Mouse (Mus musculus) thymus, postnatal 36 days (tissue): ENCODE results near the gene Gfod1.

Experiments
- DNase-seq, 2 experiments: peaks; one replicate each; pipeline ENCODE4 v3.0.0; 2022; ENCODE audit warnings: mixed read lengths in 2 of 2

Gfod1 gene

DNA sequence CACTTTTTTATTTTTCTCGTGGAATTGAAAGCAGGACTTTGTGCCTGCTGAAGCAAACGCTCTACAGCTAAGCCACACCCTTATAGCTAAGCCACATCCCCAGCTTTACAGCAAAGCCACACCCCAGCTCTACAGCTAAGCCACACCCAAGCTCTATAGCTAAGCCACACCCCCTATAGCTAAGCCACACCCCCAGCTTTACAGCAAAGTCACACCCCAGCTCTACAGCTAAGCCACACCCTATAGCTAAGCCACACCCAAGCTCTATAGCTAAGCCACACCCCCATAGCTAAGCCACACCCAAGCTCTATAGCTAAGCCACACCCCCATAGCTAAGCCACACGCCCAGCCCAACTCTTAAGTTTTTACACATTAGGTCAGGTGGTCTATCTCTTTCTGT is 42.7 kb downstream of the Gfod1 start:
- no peak for DNase-seq

DNA sequence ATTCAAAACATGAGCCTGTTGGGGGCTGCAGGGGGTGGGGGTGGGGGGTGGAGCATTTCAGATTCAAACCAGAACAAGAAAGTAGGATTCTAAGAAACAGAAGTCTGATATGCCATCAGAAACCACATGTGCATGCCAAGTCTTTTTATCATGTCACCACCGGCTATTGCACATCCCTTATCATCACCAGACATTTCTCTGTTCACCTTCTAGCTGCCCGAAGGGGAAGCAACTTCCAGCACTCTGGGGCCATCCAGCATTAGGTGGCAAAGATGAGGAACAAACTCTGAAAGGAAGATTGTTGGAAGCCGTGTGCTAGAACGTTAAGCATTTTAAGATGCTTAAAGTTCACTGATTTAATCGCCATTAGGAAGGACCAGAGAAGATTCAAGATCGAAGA is 43.2 kb downstream of the Gfod1 start:
- DNase-seq, result no peak

DNA sequence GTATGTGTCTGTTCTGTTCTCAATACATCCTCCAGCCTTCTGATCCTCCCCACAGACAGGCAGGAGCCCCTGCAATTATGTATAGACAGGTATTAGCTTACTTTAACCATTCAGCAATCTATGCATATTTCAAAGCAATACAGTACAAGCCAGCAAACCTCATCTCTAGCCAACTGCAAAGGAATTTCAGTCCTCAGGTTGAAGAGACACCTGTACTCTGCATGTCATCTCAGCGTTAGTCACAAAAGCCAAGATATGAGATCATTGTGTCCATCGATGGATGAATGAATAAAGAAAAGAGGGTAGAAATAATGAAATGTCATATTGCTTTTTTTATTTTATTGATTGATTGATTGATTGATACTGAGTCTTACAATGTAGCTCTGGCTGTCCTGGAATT is 47.5 kb downstream of the Gfod1 start:
- DNase-seq, result no peak

DNA sequence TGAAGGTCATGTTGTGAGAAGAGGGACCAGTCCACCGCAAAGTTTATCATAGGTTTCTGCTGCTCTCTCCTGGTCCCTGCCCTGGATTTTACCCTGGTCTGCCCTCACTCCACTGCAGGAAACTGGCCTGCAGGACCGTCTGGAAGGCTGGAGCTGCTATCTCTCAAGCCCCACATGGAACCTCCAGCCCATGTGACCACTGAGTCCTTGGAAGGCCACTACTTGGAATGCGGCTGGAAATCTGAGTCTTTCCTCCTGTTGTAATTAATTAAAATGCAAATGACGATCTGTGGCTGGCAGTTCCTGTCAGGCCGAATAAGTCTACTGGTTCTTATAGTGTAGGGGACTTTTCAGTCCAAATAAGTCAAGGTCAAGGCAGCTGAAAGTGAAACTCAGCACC is 50.4 kb downstream of the Gfod1 start:
- no peak for DNase-seq

DNA sequence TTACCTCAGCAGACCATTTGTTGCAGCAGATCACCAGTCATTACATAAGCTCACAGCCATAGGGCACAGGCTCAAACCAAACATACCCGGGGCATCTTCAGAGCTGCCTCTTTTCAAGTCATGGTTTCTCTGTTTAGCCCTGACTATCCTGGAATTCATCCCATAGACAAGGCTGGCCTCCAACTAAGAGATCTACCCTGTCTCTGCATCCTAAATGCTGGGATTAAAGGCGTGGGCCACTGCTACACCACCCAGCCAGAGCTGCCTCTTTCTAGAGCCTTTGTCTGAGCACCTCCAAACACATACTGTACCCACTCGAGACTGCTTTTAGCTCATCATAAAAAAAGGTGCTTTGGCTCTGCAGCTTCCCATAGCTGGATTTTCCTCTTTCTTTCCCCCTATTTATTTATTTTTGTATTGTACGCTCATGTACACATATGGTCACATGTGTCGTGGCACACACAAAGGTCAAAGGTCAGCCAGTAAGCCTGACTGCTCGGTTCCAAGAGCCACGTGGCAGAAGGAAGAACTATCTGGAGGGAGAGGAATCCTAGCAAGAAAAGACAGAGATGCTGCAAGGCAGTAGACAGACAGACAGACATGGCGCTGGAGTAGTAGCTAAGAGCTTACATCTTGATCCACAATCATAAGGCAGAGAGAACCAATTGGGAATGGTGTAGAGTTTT is 51.7 kb downstream of the Gfod1 start:
- no peak for DNase-seq

DNA sequence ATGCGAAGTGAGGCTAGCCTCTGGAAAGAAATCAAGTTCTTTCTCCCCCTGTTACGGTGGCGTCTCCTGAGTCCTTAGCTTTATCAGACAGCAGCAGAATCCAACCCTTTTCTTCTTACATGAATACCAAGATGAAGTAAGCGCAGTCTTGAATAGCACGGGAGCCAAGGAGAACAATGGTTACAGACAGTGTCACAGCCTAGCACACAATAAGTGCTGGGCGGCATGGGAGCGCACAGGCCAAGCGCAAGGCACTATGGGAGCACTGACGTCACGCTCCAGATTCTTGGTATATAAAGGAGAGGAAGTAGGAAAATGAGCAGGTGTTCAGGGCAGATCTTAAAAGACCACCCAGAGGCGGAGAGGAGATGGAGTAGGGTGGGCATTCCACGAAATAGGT is 52.6 kb downstream of the Gfod1 start:
- DNase-seq, result no peak

DNA sequence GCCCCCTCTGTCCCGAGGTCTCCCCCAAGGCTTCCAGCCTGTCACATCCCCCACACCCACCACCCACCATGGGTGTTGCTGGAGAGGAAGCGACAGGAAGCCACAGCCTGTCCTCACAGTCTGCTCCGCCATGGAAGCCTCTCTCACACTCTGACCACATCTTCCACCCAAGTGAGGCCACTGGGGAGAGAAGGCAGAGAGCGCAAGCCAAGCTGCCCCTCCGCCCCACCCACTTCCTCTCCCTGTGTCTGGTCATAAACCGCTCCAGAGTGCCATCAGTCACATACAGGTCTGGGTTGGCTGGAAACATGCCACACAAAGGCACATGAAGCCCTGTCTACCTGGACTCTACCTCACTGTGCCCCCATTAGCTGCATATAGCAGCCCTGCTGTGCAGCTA is 53.3 kb downstream of the Gfod1 start:
- peak; percentile 38 to 62 for DNase-seq

DNA sequence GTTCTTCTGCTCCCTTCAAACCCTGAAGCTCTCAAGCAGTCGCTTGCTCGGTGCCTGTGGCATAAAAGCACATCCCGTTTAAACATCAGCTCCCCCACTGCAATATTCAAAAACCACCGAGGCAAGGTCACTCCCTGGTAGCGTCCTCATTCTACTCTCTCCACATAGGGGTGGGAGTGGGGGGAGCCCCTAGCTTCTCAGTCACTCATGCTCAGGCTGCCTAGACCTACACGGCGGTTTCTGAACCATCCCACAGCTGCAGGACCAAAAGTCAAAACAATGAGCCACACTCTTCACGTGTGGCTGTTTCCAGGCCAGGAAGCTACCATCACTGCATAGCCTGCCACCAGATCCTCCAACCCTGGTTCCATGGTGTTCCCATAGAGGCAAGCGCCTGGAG is 53.9 kb downstream of the Gfod1 start:
- DNase-seq, result peak in 1 of 2 experiments; percentile 24

DNA sequence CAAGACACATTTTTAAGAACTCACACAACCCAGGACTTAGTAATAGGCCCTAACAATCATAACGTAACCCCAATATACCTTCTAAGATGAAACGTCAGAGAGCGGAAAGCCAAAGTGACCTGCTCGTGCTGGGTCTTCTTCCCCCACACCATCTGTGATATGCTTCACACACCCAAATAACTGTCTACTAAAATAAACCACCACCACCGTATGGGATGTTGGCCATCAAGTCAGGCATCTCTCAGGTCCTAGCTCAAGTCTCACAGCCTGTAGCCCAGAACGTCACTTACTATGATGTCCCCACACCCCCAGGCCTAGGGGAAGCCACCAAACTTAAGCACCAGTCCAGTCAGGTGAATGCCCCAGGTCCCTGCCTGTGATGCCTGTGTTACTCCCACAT is 55.6 kb downstream of the Gfod1 start:
- no peak for DNase-seq

DNA sequence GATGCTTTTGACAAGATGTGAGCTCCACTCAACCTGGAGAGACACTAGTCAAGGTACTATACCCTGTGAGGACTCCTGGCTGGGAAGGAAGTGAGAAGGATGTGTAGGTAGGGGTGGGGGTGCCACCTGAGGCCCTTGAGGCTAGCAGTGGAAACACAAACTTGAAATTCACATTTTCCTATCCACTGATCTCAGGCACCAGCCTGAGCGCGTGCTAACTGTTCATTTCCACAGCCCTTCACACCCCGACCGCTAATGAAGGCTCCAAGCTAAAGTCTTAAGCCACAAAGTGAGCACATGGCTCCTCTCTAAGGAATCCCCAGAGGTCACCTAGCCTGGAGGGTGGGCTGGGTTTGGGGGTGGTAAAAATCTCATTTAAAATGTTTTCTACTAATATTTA is 57.1 kb downstream of the Gfod1 start:
- DNase-seq, result no peak

DNA sequence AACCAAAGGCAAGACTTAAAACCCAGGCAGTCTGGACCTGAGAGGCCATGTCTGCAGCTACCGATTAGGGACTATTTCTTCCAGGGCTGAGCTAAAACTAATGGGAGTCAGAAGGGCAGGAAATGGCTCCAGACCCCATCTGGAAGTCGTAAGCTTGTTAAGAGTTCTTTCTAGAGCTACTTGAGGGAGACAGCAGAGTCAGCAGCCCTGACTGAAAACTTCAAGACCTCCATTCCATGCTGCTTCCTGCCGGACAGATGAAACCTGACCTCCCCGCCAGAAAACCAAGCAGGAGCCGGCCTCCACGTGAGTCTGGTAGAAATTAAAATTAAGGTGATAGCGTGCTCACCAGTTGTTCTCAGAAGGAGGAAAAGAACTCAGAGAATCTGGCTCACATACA is 60.2 kb downstream of the Gfod1 start:
- no peak for DNase-seq

DNA sequence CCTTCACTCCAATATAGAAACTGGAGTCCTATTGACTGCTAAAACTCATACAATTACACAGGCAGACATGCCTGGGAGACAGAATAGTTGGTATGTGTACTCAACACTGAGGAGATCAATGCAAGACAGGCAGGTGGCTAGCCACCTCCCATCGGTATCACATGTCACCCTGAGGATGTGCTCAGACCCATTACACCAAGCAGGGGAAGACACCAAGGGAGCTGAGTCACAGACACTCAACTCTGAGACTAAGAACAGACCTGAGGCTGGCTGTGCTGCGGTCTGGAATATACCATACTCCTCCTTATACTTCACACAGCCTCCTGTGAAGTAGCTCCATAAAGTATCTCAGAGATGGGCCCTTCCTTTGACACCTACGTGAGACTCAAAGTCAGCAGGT is 60.7 kb downstream of the Gfod1 start:
- no peak for DNase-seq

DNA sequence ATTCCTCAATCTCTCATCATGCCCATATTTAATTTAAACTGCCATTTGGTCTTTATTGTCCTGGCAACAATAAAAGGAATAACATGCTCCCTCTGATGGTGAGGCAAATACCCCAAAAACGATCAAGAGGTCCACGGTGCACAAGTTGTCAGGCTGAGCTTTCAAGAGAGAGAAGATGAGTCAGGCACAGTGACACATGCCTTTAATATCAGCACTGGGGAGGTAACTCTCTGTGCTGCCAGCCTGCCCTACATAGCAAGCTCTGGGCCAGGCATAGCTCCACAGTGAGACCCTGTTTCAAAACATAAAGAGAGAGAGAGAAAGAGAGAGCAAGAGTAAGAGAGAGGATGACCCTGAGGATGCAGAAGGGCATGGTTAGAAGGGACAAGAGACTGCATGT is 62.2 kb downstream of the Gfod1 start:
- DNase-seq, result no peak

DNA sequence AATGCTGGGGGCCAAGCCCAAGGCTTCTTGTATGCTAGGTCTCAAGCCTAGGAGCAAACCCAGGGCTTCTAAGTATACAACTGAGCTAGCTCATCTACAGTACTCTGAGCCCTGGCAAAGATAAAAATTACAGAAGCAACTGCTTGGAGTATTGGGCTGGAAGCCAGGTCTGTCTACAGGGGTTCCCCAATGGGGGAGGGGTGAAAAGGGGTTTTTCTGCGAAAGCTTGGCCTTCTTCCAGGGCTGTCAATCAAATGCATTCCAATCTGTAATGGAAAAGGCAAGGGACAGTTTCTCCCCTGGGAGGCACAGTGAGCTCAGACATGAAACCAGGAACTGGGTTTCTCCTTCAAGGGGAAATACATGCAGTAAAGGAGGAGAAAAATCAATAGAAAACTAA is 62.9 kb downstream of the Gfod1 start:
- DNase-seq, result no peak

DNA sequence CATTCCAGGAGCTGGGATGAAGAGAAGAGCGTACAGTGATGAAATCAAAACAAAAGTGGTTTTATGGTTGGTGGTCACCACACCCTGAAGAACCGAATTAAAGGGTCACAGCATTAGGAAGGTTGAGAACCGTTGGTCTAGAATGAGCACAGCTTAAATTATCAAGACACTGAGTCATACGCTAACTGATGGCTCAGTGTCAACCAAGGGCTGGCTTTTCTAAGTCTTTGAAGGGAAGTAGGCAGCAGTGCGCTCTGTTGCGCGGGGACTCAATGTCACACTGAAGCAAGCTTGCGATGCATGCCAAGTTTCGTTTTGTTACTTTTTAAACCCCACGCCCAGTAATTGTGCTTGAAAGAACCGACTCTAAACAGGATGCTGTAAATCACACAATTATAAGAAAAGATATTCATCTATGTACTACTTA is 64.2 kb downstream of the Gfod1 start:
- no peak for DNase-seq

DNA sequence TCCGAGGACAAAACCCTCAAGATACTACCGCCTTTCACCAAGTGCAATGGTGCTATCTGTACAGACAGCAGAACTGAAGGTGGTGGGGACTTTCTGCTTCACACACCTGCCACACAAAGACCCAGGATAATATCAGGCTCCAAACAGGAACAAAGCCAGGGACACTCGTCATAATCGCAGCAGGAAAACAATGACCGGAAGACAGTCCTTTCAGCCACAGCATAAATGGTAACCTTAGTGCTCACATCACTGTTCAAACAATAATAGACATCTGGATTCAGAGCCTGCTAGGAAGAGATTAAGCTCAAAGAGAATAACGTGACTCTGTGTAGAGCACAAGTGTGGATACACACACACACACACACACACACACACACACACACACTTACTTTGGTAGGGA is 67.3 kb downstream of the Gfod1 start:
- no peak for DNase-seq

DNA sequence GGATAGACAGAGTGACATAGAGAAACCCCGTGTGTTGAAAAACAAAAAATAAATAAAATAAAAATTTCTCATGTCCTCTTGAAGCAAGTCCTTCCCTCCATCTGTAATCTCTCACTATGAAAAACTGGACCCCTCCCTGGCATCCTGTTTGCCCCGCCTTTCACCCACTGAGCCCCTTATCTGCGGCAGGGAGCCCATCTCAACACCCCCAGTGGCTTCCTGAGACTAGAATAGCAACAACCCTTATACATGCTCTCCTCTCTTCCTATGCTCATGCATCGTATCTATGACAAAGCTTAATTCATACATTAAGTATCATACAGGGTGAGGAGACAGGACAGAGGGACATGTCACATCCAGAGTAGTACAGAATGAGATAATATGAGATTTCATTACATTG is 68.0 kb downstream of the Gfod1 start:
- no peak for DNase-seq

DNA sequence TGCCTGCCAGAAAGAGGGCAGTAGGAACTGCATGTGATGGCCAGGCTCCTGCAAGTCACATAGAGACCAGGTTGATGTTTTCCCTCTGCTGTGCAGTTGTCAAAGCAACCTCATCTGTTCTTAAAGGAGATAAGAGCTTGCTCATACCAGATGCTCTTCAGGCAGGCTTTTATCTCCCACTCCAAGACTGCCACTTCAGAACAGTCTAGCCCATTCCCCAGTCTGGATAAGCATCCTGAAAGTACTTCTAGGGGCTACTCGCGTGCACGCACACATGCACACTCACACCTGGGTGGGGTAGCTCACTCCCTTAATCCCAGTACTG is 68.4 kb downstream of the Gfod1 start:
- no peak for DNase-seq

DNA sequence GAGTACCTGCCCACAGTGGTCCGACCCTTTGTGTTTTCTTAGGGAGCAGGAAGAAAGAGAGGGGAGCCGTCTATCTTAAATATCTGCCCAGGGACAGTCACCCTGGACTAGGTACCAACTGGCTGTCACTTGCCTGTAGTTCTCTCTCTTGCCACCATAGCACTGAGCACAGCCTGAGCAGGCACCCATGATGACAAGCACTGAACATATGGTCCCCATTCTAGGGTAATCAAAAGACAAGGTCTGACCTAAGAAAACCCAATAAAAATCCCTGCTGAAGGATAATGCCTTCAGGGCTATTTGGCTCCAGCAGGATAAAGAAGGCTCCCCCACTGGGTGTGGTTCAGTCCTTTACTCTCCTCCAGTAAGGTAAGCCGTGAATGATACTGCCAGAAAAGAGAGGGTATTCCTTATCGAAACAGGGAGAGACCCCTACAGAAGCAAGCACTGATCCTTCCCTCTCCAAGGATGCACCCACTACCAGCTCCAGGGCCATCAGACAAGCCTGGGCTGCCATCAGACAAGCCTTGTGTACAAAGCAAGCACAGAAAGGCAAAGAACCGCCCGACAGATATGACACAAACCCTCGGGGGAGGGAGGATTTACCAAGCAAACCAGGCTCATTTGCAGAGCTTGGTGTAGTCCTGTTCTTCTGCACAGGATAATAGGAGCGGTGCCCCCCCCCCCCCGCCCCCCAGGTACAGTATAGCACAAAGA is 68.9 kb downstream of the Gfod1 start:
- DNase-seq, result no peak

DNA sequence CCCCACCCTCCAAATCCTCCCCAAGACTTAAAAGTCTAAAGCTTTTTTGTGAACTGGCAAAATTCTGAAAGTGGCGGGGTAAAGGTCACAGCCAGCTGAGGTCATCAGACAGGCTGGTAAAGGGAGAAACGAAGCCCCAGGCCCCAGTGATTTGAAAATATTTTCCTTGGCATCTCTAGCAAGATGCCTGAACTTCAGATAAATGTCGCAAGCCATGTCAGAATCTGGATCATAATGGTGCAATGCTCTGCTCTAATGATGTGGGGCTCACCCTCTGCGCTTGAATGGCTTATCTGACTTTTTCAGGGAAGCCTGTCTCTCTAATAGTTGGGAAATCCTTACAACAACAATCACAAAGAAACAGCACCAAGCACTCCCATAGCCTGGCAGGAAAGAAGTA is 70.6 kb downstream of the Gfod1 start:
- no peak for DNase-seq

DNA sequence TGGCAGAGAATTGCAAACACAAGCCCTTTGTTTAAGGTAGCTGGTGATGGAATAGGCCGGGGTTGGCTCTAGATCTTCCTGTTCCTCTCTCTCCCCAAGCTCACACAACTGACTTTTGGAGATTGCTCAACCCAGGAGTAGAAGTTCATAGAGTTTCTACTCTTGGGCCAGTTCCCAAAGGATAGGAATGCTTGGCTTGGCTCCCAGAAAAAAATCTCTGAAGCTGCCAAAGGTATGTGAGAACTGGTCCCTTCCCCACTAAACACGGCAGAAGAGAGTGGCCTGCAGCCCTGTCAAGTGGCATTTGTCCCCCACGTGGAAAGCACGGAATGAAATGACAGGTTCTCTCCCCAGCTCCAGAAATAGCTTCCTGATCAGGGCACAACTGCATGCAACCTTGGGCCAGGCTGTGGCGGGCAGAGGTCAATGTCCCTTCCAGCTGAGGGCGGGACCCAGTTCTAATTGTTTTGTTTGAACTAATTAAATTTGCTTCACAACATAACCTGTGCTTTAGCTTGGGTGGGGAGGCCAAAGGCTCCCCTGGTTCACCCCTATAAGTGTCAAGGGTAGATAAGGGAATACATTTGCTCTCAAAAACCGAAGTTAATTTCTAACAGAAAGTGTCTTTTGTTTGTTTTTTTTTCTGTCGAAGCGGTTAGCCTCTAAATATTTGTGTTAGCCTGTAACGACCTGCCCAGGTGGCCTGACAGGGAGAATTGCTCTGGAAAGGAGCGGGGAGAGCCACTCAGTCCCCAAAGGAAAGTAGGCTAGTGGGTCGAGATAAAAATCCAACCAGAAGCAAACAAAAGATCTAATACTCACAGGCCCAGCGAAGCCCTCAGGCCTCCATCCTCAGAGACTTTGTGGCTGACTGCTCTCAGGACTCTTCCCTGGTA is 71.8 kb downstream of the Gfod1 start:
- no peak for DNase-seq

DNA sequence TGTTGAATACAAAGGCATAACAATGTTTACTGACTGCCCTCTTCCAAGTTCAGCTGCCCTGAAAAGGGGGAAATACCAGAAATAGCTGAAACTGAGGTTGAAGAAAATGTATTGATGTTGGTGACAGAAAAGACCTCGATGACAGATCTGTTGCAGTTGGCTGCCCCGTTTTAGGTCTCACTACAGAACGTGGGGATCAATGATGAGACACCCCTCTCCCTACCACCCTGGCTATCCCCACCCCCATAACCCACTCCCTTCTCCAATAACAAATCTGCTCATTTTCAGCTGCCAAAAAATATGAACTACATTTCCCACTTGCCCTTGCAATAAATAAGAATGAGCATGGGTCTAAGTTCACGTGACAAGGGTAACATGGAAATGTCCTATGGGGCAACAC is 73.1 kb downstream of the Gfod1 start:
- DNase-seq, result no peak

DNA sequence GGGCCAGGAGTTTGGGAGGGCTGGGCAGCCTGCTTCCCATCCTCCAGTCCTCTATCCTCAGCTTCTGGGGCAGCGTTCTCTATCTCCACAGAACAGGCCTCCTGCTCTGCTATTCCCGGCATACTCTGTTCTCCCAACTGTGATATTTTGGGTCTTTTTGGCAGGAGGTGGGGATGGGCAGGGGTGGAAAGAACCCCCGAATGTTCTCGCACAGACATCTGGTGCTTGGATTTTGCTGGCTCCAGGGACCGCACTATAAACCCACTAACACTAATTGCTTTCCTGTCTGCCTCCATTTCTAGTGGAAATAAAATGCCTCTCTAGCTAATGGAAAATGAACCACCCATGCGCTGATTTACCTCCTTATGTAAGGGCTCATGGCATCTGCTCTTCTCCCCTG is 73.7 kb downstream of the Gfod1 start:
- no peak for DNase-seq

DNA sequence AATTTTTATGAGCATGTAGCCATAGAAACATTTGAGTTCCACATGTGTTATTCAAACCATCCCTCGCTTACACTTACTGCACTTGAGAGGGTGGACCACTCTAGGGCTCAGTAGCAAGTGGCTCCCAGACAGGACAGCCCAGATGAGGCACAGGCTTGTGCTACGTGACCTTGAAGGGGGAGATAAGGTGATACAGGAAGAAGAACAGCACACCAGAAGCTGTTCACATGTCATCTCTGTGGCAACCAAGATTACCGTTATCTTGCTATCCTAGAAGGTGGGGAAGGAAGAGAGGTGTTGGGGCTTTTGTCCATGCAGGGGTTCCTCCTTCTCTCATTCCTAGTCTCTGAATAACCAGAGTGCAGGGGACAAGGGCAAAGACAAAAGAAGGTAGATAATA is 74.2 kb downstream of the Gfod1 start:
- no peak for DNase-seq
